Mouse (Mus musculus) hindbrain, embryonic 11.5 days (tissue): ENCODE measurements around the gene B3gnt2. TPM values are rescaled to one million over a fixed set of nuclear protein-coding genes. Genes with fewer than 3 reads are reported as not detected.

Source experiments
- ATAC-seq: fragments of 200-750 bp; cut with Nextera tagmentation; 2 replicates; pipeline ENCODE4 v1.8.0; 2017; ENCODE audit warnings: mild to moderate bottlenecking, moderate TSS enrichment, moderate library complexity; ENCODE audit not compliant: low FRiP score
- DNase-seq: peaks from one replicate; pipeline ENCODE4 v3.0.0-alpha.2; 2015; ENCODE audit warnings: low spot score
- H3K27ac ChIP-seq: fragments of 300-500 bp; sonication (generic); 2 replicates; pipeline ENCODE4 v1.5.1; 2014; ENCODE audit warnings: mild to moderate bottlenecking, low read depth, low read length
- H3K27me3 ChIP-seq: fragments of 300-500 bp; sonication (generic); 2 replicates; pipeline ENCODE4 v1.6.1; 2014; ENCODE audit warnings: mild to moderate bottlenecking, low read length, moderate library complexity, mixed read lengths; ENCODE audit not compliant: control insufficient read depth, insufficient read depth
- H3K36me3 ChIP-seq: fragments of 300-500 bp; sonication (generic); 2 replicates; pipeline ENCODE4 v1.6.1; 2014; ENCODE audit warnings: mild to moderate bottlenecking, low read length, moderate library complexity, mixed read lengths; ENCODE audit not compliant: control insufficient read depth, insufficient read depth
- H3K4me1 ChIP-seq: fragments of 300-500 bp; sonication (generic); replicated peaks from 2 replicates; pipeline ENCODE4 v1.6.1; 2014; ENCODE audit warnings: low read length, mixed read lengths; ENCODE audit not compliant: control insufficient read depth, insufficient read depth
- H3K4me2 ChIP-seq: fragments of 300-500 bp; sonication (generic); replicated peaks from 2 replicates; pipeline ENCODE4 v1.6.1; 2014; ENCODE audit warnings: mild to moderate bottlenecking, low read depth, low read length
- H3K4me3 ChIP-seq: fragments of 300-500 bp; sonication (generic); 2 replicates; pipeline ENCODE4 v1.5.1; 2014; ENCODE audit warnings: low read depth, low read length
- H3K9ac ChIP-seq: fragments of 300-500 bp; sonication (generic); 2 replicates; pipeline ENCODE4 v1.6.1; 2014; ENCODE audit warnings: low read depth, low read length
- H3K9me3 ChIP-seq: fragments of 300-500 bp; sonication (generic); 2 replicates; pipeline ENCODE4 v1.6.1; 2016; ENCODE audit warnings: low read length; ENCODE audit not compliant: control insufficient read depth
- WGBS: fragments of 180-500 bp; shearing (Covaris S2); extraction: QIAGEN DNeasy Blood & Tissue Kit; methylation state at CpG from one replicate; pipeline ENCODE4 v1.1.7; 2014; 5-methylcytosine and 5-hydroxymethylcytosine counted together
- polyA plus RNA-seq: library from polyadenylated mRNA; unstranded; fragments of >200 nt; fragmentation: Nextera tagmentation; extraction: Ambion mirVana; gene quantifications from 2 replicates; pipeline ENCODE4 v1.2.1, GENCODE M21; 2014

The B3gnt2 gene
- polyA plus RNA-seq, 1 experiment from 2014 or later = 1.7 TPM

DNA sequence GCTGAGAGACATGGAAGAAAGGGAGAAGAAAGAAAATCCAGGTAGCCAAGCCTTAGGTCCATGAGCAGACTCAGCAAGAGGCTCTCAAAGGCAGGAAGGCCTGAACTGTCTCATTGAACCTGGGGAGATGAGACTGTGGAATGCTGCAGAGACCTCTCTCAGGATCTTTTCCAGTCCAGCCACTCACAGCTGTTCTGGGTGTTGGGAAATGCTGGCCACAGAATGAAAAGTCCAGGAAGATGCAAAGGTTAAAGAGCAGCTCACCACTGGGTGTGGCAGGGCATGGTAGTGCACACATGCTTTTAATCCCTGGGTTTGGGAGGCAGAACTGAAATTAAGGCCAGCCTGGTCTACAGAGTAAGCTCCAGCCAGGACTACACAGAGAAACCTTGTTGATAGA lies 79.6 kb downstream of the B3gnt2 start:
- ATAC-seq (no peak), DNase-seq (no peak)
- Histone ChIP-seq H3K27ac (no peak overlapping the region), H3K4me1 (no peaks in the 10 kb centered on the region), H3K27me3 (no peaks in the 10 kb centered on the region), H3K36me3 (no peaks in the 10 kb centered on the region), H3K4me3 (no peak overlapping the region), H3K9ac (no peak overlapping the region), H3K4me2 (no peak overlapping the region), H3K9me3 (no peaks in the 10 kb centered on the region)

GRCm38 (mm10) chr11:22780761-22781160 lies 80.0 kb downstream of the B3gnt2 start:
- no peaks in the 10 kb centered on the region for H3K9me3 ChIP-seq
- WGBS = 88% methylated on average over 2 of the region's 2 CpGs
- H3K4me2 ChIP-seq = no peak overlapping the region
- H3K27me3 ChIP-seq = no peaks in the 10 kb centered on the region
- DNase-seq (no peak), ATAC-seq (no peak)
- no peaks in the 10 kb centered on the region for H3K36me3 ChIP-seq
- no peak overlapping the region for H3K27ac ChIP-seq
- H3K9ac ChIP-seq = no peak overlapping the region
- H3K4me1 ChIP-seq = no peaks in the 10 kb centered on the region
- H3K4me3 ChIP-seq = no peak overlapping the region

GRCm38 (mm10) chr11:22779821-22780551 lies 80.8 kb downstream of the B3gnt2 start:
- H3K9me3 ChIP-seq = no peaks in the 10 kb centered on the region
- 82% methylated on average over 6 of the region's 6 CpGs for WGBS
- H3K9ac ChIP-seq = no peak overlapping the region
- ATAC-seq (no peak), DNase-seq (no peak)
- no peak overlapping the region for H3K4me3 ChIP-seq
- no peak overlapping the region for H3K27ac ChIP-seq
- H3K36me3 ChIP-seq = no peaks in the 10 kb centered on the region
- no peaks in the 10 kb centered on the region for H3K4me1 ChIP-seq
- H3K27me3 ChIP-seq = no peaks in the 10 kb centered on the region
- no peak overlapping the region for H3K4me2 ChIP-seq

DNA sequence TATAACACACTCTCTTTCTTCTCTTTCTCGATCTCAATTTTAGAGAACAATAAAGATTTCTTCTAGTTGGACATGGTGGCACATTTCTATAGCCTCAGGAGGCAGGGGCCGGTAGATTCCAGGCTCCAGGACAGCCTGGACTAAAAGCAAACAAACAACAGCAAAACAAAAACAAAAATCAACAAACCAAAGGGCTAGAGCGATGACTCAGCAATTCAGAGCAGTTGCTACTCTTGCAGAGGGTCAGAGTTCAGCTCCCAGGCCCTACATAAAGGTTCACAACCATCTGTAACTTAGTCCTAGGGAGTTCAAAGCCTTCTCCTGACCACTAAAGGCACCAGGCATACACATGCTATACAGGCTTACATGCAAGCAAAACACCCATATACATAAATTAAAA lies 82.2 kb downstream of the B3gnt2 start:
- Histone ChIP-seq H3K4me1 (no peaks in the 10 kb centered on the region), H3K4me3 (no peak overlapping the region), H3K36me3 (no peaks in the 10 kb centered on the region), H3K9me3 (no peaks in the 10 kb centered on the region), H3K27me3 (no peaks in the 10 kb centered on the region), H3K9ac (no peak overlapping the region), H3K27ac (no peak overlapping the region), H3K4me2 (no peak overlapping the region)
- ATAC-seq = no peak
- WGBS = 69% methylated on average over 3 of the region's 3 CpGs
- DNase-seq = no peak

- Histone ChIP-seq H3K9me3 (no peaks in the 10 kb centered on the region), H3K36me3 (no peaks in the 10 kb centered on the region), H3K4me1 (no peaks in the 10 kb centered on the region), H3K27me3 (no peaks in the 10 kb centered on the region), H3K9ac (no peak overlapping the region), H3K27ac (no peak overlapping the region), H3K4me3 (no peak overlapping the region), H3K4me2 (no peak overlapping the region)
- WGBS = 95% methylated on average over 2 of the region's 2 CpGs
- ATAC-seq = no peak
- peak; percentile 26 for DNase-seq
These were observed 83.2 kb downstream of the B3gnt2 start for GRCm38 (mm10) chr11:22777531-22777930.

DNA sequence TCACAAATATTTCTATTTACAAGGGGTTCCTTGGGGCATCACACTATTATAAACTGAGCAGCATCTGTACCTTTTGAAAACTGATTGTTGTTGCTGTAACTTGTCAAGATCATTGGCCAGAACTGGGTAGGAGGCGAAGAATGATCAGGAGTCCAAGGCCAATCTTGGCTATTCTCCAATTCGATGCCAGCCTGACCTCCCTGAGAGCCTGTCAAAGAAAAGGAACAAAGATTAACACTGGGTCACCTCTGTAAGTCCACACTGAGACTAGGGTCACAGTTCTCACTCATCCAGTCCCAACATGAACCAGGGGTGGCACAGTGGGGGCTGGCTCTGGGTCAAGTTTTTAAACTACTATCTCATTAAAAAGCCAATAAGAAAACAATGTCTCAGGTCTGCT lies 85.9 kb downstream of the B3gnt2 start:
- Histone ChIP-seq H3K9ac (no peak overlapping the region), H3K36me3 (no peaks in the 10 kb centered on the region), H3K27ac (no peak overlapping the region), H3K4me2 (no peak overlapping the region), H3K4me3 (no peak overlapping the region), H3K4me1 (no peaks in the 10 kb centered on the region), H3K9me3 (no peaks in the 10 kb centered on the region), H3K27me3 (no peaks in the 10 kb centered on the region)
- DNase-seq = no peak
- no peak for ATAC-seq
- 82% methylated on average over 2 of the region's 2 CpGs for WGBS

DNA sequence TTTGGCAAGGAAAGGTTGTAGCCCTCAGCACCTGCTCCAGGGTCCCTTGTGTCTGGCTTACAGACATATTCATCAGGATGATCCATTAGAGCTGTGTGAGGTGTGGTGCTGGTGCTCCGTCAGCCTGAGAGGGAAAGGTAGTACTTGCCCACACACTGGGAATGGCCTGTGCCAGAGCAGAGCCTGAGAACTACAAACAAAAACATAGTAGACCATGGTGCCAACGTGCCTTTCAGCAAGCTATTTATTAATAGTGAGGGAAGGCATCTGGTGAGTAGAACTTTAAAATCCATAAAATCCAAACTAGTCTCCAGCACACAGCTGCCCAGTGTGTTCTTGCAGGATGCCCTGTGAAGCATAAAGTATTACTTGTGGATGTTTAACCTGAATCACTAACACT lies 94.5 kb downstream of the B3gnt2 start:
- no peak overlapping the region for H3K4me3 ChIP-seq
- no peaks in the 10 kb centered on the region for H3K4me1 ChIP-seq
- no peak overlapping the region for H3K9ac ChIP-seq
- DNase-seq = no peak
- no peak overlapping the region for H3K4me2 ChIP-seq
- H3K27me3 ChIP-seq = no peaks in the 10 kb centered on the region
- H3K27ac ChIP-seq = no peak overlapping the region
- WGBS = 69% methylated on average over 2 of the region's 2 CpGs
- ATAC-seq = no peak
- H3K36me3 ChIP-seq = no peaks in the 10 kb centered on the region
- H3K9me3 ChIP-seq = no peaks in the 10 kb centered on the region

- ATAC-seq (no peak), DNase-seq (no peak)
- Histone ChIP-seq H3K36me3 (no peaks in the 10 kb centered on the region), H3K9ac (no peak overlapping the region), H3K4me2 (no peak overlapping the region), H3K27ac (no peak overlapping the region), H3K27me3 (no peaks in the 10 kb centered on the region), H3K4me1 (no peaks in the 10 kb centered on the region), H3K9me3 (no peaks in the 10 kb centered on the region), H3K4me3 (no peak overlapping the region)
- 86% methylated on average over 4 of the region's 4 CpGs for WGBS
These were observed 95.3 kb downstream of the B3gnt2 start for GRCm38 (mm10) chr11:22765425-22765824.

- no peaks in the 10 kb centered on the region for H3K4me1 ChIP-seq
- no peaks in the 10 kb centered on the region for H3K36me3 ChIP-seq
- H3K9ac ChIP-seq = no peak overlapping the region
- no peak overlapping the region for H3K4me3 ChIP-seq
- 71% methylated on average over 4 of the region's 4 CpGs for WGBS
- H3K27ac ChIP-seq = no peak overlapping the region
- no peak for DNase-seq
- H3K27me3 ChIP-seq = no peaks in the 10 kb centered on the region
- no peak for ATAC-seq
- no peak overlapping the region for H3K4me2 ChIP-seq
- no peaks in the 10 kb centered on the region for H3K9me3 ChIP-seq
These were observed 97.0 kb downstream of the B3gnt2 start for GRCm38 (mm10) chr11:22763556-22764295.
